Mouse (Mus musculus): ENCODE results near the gene Hsp90b1.
A peak's percentile ranks its signal among the peaks of the same experiment; 100 is the strongest.
"Not testable (repeated sequence)": the region's sequence is repeated elsewhere in the genome, so short reads cannot be mapped to it uniquely, and the experiment has no call there.

DNA sequence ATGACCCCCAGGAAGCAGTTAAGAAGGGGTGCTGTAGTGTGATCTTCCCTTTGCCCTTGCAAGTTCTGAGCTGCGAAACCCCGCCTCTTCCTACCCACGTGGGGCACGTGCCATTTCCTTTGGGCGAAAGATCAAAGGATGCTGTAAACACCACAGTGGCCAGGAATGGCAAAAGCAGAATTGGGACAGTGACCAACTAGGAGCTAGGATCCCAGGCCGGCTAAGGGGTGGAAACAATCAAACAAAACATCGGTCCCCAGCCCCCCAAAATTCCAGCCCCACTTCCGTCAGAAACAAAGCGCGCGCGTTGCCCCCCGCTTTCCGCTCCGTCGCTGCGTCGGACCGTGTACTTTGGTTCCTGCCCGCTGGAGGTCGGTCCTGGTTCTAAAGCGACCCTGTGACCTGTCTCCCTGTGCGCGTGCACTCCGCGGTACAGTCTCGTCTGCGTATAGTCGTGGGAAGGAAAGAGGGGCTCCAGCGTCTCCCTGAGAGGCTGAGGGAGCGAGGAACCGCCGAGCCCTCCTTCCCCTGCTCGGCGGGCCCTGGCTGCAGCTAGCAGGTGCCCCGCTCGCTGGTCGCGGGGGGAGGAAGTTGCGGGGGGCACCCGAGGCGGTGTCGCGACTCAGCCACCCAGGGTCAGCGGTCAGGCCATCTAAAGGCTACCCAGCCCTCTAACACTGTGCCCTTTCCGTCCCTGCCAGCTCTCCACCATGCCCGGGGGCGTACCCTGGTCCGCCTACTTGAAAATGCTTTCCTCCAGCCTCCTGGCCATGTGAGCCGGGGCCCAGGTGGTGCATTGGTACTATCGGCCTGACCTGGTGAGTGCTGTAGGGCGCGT lies 19.9 kb downstream of the Hsp90b1 start:
- TF ChIP-seq ZKSCAN1 (IDR thresholded peaks at IDR 0.05; ENCODE audit: borderline replicate concordance, low read depth, low read length); UBTF (IDR thresholded peaks at IDR 0.05; ENCODE audit: low read depth, low read length); CTCF (conservative IDR thresholded peaks at IDR 0.05 in 1 of 2, IDR thresholded peaks at IDR 0.05 in 1 of 2; ENCODE audit: low read depth in 2 of 2, low read length in 2 of 2); MEF2A (IDR thresholded peaks at IDR 0.05; ENCODE audit: borderline replicate concordance, low read depth, low read length): not testable (repeated sequence)
- peak; percentile 82 for TF ChIP-seq HCFC1 (IDR thresholded peaks at IDR 0.05; ENCODE audit: low read depth, low read length)
- peak; percentile 46; the same call in 1 of the 2 replicates for TF ChIP-seq POLR2A (IDR thresholded peaks at IDR 0.05; ENCODE audit: low read depth, low read length)
- peak; percentile 74 for TF ChIP-seq MAX (IDR thresholded peaks at IDR 0.05; ENCODE audit: low read length)
